11 mouse cellular contexts compared by ENCODE assay signal in genomic region chr3:129682389-129682788, GRCm38 (mm10).
DNase-seq lines count a peak whose midpoint lies in the region; ATAC-seq and TF ChIP-seq lines count a peak whose summit lies in the region.
"Had no signal": no experiment of that assay in that cellular context is flagged by ENCODE, and none has a peak within 500 bp of the region (broad histone marks: within the 10 kb centered on the region; RNA-seq: fewer than 3 reads in every experiment).

No protein-coding gene starts in this region.

- H3K27ac ChIP-seq in left cerebral cortex, adult 2 months: no peak overlapping the region
- H3K27ac ChIP-seq: liver, embryonic 12.5 days; midbrain, embryonic 13.5 days had no signal

- no peak for ATAC-seq in megakaryocyte, adult 5-6 weeks (ENCODE audit: poor library complexity, severe bottlenecking)
- ATAC-seq: liver, embryonic 12.5 days; midbrain, embryonic 13.5 days had no signal

- no peak for TF ChIP-seq CTCF in left cerebral cortex, adult 2 months (IDR thresholded peaks at IDR 0.05)

- intact Hi-C loops in left cerebral cortex, postnatal 14 days (cut with DNase I): loop anchor here (5.0 kb wide), 2 partner anchors 40 to 150 kb away; partner anchors contain the start of gene Elovl6
- intact Hi-C loops in left cerebral cortex, adult 2 months (cut with DNase I): loop anchor here (10.0 kb wide), 1 partner anchor 1678 kb away; no protein-coding TSS in a partner anchor

- H3K4me3 ChIP-seq in left cerebral cortex, adult 2 months: no peak overlapping the region
- H3K4me3 ChIP-seq: liver, embryonic 12.5 days; midbrain, embryonic 13.5 days had no signal

- peak; percentile 59 to 60 for DNase-seq in cerebellum, postnatal 10 days
- DNase-seq in cerebellum, adult 9-11 months: no peak
- DNase-seq in left cerebral cortex, postnatal 14 days (ENCODE audit: low spot score in 2 of 2): peak; percentile 45 to 57
- DNase-seq in left cerebral cortex, adult 2 months (ENCODE audit: extremely low spot score in 1 of 2, low spot score in 2 of 2): no peak
- peak; percentile 23 for DNase-seq in heart, postnatal 4 days
- DNase-seq in lung, postnatal 14 days: peak; percentile 10
- no peak for DNase-seq in spleen, postnatal 10 days (ENCODE audit: low spot score in 2 of 2)
- DNase-seq: cerebellum, adult 9-10 months had no signal

Comparison
In these comparisons a context has a peak if more than half of its experiments do, and no peak if none do; other contexts are left out.
1. DNase-seq: peak in cerebellum, postnatal 10 days (2 of 2), left cerebral cortex, postnatal 14 days (2 of 2), heart, postnatal 4 days (single experiment) and lung, postnatal 14 days (single experiment); none in cerebellum, adult 9-11 months (single experiment), left cerebral cortex, adult 2 months (0 of 2) and spleen, postnatal 10 days (0 of 2).